Mouse (Mus musculus) hindbrain, embryonic 10.5 days (tissue): ENCODE measurements around the gene Psmd11. TPM values are rescaled to one million over a fixed set of nuclear protein-coding genes. Genes with fewer than 3 reads are reported as not detected.

ENCODE experiments used
- DNase-seq: peaks from one replicate; pipeline ENCODE4 v3.0.0-alpha.2; 2017; ENCODE audit warnings: low spot score
- H3K27ac ChIP-seq: fragments of 300-500 bp; sonication (generic); 2 replicates; pipeline ENCODE4 v1.5.1; 2016; ENCODE audit warnings: mild to moderate bottlenecking, moderate library complexity
- H3K27me3 ChIP-seq: fragments of 300-500 bp; sonication (generic); 2 replicates; pipeline ENCODE4 v1.6.1; 2016; ENCODE audit warnings: mild to moderate bottlenecking; ENCODE audit not compliant: poor library complexity, insufficient read depth, severe bottlenecking
- H3K36me3 ChIP-seq: fragments of 300-500 bp; sonication (generic); 2 replicates; pipeline ENCODE4 v1.6.1; 2016; ENCODE audit warnings: mild to moderate bottlenecking, moderate library complexity
- H3K4me1 ChIP-seq: fragments of 300-500 bp; sonication (generic); replicated peaks from 2 replicates; pipeline ENCODE4 v1.6.1; 2016; ENCODE audit warnings: mild to moderate bottlenecking
- H3K4me3 ChIP-seq: fragments of 300-500 bp; sonication (generic); 2 replicates; pipeline ENCODE4 v1.5.1; 2016; ENCODE audit warnings: mild to moderate bottlenecking, moderate library complexity
- H3K9me3 ChIP-seq: fragments of 300-500 bp; sonication (generic); 2 replicates; pipeline ENCODE4 v1.6.1; 2016; ENCODE audit warnings: mild to moderate bottlenecking, moderate library complexity
- WGBS: fragments of 180-500 bp; shearing (Covaris S2); methylation state at CpG from one replicate; pipeline ENCODE4 v1.1.7; 2016; 5-methylcytosine and 5-hydroxymethylcytosine counted together
- polyA plus RNA-seq: library from polyadenylated mRNA; unstranded; fragments of >200 nt; fragmentation: Nextera tagmentation; extraction: Ambion mirVana; gene quantifications from 2 replicates; pipeline ENCODE4 v1.2.1, GENCODE M21; 2016

Gene Psmd11
- polyA plus RNA-seq, 1 experiment from 2014 or later, result 344 TPM

DNA sequence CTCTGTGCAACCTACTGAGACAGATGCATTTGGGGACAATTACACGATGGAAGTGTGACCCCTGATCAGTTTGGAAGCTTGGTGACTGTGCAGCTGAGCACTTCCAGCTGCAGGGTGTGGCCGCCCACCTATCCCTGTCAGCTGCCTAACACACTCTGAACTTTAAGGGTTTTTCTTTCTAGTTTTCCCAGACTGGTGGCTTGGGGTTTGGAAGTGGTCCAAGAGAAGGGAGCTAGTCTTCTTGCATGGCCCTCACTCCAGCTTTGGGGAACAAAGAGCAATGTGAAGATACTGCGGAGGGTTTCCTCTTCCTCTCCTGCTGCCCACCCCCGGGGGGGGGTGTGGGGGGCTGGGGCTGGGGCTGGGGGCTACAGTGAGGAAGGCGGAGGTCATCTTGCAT lies 51.0 kb downstream of the Psmd11 start:
- Histone ChIP-seq H3K27me3 (peaks cover 68% of the 10 kb centered on the region), H3K4me3 (peak overlapping the region; percentile 68), H3K4me1 (peaks cover 76% of the 10 kb centered on the region), H3K27ac (peak overlapping the region; percentile 92), H3K9me3 (no peaks in the 10 kb centered on the region), H3K36me3 (peaks cover 32% of the 10 kb centered on the region)
- WGBS, result 74% methylated on average over 5 of the region's 5 CpGs
- DNase-seq, result no peak

DNA sequence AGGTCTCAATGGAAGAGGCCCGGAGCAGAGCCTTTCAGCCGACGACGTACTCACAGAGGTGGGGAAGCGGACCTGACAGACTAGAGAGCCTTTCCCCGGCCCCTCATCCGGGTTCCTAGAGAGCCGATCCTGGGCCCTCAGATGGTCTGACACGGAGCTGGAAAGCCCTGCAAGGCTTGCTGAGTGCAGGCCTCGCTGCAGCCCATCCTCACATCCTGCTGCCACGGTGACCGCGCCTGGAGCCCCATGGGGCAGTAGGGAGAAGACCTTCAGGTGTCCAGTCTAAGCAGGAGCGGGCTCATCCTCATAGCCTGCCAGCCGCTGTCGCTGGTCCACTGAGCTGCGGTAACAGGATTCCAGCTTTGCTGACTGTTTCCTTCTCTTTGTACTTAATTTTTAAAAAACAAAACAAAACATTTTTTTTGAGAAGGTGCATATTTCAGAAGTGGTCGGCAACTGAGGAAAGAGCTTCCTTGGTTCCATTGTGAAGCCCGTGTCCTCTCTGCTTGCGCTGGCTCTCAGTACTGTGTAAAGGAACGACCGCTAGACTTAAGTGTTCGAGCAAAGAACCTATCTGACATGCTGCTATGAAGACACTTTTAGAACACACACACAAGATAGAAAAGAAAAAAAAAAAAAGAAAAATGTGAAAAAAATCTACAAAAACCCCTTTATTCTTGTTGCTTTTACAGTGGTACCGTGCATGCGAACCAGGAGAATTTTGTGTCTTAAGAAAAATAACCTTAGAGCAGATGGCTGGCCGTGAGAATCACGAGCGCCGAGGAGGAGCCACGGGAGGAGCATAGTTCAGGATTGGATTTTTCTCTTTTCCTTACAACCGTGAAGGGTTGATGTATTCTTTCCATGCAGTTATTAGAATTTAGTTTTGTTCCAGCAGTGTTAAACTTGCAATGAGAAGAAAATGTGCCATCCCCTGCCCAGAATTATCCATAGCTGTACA lies 51.8 kb downstream of the Psmd11 start:
- Histone ChIP-seq H3K4me3 (peak overlapping the region; percentile 68), H3K27ac (peak overlapping the region; percentile 92), H3K4me1 (peaks cover 80% of the 10 kb centered on the region), H3K36me3 (peaks cover 25% of the 10 kb centered on the region), H3K27me3 (peaks cover 66% of the 10 kb centered on the region), H3K9me3 (no peaks in the 10 kb centered on the region)
- DNase-seq, result no peak
- 79% methylated on average over 31 of the region's 31 CpGs for WGBS

DNA sequence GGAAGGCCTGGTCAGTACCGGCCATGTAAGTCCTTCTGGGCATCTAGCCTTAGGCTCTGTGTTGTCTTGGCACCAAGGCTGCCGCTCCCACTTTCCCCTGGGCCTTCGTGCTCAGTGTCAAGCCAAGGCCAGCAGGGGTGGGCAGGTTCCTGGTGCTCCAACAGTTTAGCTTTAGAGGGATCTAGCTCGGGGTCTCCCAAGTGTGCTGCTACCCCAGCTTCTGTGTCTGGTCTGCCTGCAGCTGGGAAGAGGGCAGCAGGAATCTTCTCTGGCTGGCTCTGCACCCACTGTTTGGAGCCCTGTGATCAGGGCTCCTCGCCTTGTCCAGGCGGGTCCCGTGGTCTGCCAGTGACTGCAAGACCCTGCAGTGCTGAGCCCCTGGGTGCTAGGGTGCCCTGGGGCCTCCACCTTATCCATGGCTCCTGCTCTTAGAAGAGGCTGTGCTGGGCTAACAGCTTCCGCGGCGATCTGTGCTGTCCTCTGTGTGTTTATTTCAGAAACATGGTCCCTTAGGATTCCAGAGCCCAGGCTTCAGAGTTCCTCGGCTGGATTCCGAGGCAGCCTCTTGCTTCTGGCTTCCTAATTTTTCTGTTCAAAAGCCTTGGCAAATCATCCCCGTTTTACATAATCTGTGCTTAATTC lies 53.1 kb downstream of the Psmd11 start:
- Histone ChIP-seq H3K9me3 (no peaks in the 10 kb centered on the region), H3K27ac (no peak overlapping the region), H3K4me3 (peak overlapping the region; percentile 24; the same call in 1 of the 2 replicates), H3K36me3 (peaks cover 25% of the 10 kb centered on the region), H3K4me1 (peaks cover 80% of the 10 kb centered on the region), H3K27me3 (peaks cover 58% of the 10 kb centered on the region)
- DNase-seq, result no peak
- 78% methylated on average over 13 of the region's 13 CpGs for WGBS

DNA sequence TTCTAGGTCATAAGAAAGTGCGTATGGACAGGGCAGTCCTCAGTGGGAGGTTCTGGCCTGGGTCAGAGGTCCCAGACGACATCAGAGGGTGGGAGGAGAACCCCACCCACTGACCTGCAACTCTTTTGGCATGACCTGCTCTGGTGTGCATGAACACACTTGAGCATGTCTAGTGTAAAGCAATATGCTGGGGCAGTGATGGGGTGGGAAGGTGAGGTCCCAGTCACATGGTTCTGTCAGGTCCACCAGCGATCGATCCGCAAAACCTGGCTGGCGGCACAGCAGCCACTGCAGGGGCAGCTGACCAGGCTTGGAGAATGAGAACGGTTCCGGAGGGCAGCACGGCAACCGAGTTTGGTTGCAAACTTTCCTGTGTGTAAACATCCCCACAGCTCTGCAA lies 53.9 kb downstream of the Psmd11 start:
- WGBS, result 73% methylated on average over 10 of the region's 10 CpGs
- peaks cover 78% of the 10 kb centered on the region for H3K4me1 ChIP-seq

DNA sequence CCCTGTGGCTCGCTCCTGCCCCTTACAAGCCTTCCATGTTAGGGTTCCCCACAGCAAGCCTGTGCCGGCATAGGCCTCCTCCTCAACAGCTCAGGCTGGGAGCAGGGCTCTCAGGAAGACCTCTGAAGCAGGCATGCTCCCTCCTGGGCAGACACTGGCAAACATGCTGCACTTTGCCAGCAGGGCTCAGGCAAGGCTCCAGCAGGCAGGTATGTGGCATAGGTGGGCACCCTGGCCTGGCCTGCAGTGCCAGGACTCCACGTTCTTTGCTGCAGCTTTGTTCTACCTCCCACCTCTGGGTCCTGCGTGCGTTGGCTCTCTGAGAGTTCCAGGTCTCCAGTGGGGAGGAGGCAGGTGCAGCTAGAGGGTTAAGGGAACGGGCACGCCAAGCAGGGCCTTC lies 54.5 kb downstream of the Psmd11 start:
- peaks cover 24% of the 10 kb centered on the region for H3K36me3 ChIP-seq
- no peak overlapping the region for H3K4me3 ChIP-seq
- DNase-seq, result no peak
- peaks cover 77% of the 10 kb centered on the region for H3K4me1 ChIP-seq
- H3K27ac ChIP-seq, result no peak overlapping the region
- WGBS, result 88% methylated on average over 7 of the region's 7 CpGs
- no peaks in the 10 kb centered on the region for H3K9me3 ChIP-seq
- H3K27me3 ChIP-seq, result peaks cover 55% of the 10 kb centered on the region

More for the DNA sequence above, 53.9 kb downstream of the Psmd11 start:
- H3K9me3 ChIP-seq, result no peaks in the 10 kb centered on the region
- H3K36me3 ChIP-seq, result peaks cover 25% of the 10 kb centered on the region
- DNase-seq, result no peak
- H3K27ac ChIP-seq, result no peak overlapping the region
- no peak overlapping the region for H3K4me3 ChIP-seq
- H3K27me3 ChIP-seq, result peaks cover 58% of the 10 kb centered on the region

DNA sequence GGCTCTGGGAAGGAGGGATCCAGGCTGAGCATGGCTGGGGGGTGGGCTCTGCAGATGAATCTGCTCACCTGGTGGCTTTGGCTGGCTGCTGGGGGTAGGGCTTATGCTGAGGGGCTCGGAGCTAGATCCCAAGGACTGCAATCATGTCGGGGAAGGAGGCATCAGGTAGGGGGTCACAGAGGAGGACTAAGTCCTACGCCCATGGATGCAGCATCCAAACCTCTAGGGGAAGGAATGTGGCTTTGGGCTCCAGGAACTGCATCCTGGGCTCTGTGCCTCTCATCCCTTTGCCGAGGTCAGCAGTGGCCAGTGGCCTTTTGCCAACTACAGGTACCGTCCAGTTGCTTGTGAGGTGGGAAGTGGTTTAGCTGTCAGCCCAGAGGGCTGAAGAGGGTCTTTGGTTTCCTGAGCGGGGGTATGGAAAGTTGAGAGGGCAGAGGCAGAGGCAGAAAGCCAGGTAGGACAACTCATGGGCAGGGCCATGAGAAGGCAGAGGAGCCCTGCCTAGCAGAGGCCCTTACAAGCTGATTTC lies 55.2 kb downstream of the Psmd11 start:
- Histone ChIP-seq H3K36me3 (peaks cover 19% of the 10 kb centered on the region), H3K9me3 (no peaks in the 10 kb centered on the region), H3K4me1 (peaks cover 77% of the 10 kb centered on the region), H3K4me3 (no peak overlapping the region), H3K27me3 (peaks cover 50% of the 10 kb centered on the region), H3K27ac (peak overlapping the region; percentile 31; the same call in 1 of the 2 replicates)
- no peak for DNase-seq
- 76% methylated on average over 6 of the region's 6 CpGs for WGBS

DNA sequence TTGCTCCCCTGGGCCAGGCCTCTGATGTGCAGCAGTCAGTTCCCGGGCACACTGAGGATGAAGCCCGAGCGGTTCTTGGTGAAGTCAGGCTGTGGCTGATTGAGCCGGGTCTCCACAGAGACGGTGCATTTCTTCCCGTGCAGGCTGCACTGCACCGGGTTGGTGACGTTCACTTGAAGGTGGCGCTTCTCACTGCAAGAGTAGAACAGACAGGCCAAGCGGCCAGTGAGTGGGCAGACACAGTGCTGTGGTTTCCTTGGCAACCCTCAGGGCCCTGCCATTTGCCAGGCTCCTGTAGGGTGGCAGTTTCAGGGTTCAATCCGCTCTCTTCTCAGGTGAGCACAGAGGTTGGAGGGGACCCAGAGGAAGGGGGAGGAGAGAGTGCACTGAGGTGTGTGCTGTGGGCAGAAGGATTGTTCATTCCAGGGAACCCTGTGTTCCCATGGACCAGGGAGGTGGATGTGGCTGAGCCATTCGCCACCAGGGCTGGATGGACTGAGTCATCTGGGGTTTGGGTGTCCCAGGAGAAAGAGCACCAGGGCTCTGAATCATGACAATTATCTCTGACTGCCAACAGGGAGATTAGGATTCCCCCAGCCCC lies 55.9 kb downstream of the Psmd11 start:
- Histone ChIP-seq H3K36me3 (peaks cover 13% of the 10 kb centered on the region), H3K27me3 (peaks cover 44% of the 10 kb centered on the region), H3K4me1 (peaks cover 77% of the 10 kb centered on the region), H3K4me3 (0 out of 2 replicates have a peak overlapping the region, but pooled peaks have one; percentile 2), H3K27ac (peak overlapping the region; percentile 31; the same call in 1 of the 2 replicates), H3K9me3 (no peaks in the 10 kb centered on the region)
- no peak for DNase-seq
- 37% methylated on average over 12 of the region's 12 CpGs for WGBS

DNA sequence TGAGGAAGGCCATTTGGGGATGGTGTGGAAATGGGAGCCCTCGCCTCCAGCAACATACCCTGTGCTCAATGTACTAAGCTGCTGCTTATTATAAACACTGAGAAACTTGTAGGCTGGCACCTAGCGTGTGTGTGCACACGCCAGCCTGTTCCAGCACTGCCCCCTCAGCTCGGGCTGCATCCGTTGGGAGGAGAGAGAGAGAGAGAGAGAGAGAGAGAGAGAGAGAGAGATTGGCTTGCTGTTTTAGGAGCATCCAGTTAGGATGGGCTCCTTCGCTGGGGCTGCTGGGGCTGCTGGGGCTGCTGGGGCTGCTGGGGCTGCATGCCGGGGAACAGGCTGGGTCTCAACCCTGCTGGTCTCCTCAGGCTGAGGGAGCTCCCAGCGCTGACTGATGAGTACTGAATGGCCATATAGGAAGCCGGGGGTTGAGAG lies 56.7 kb downstream of the Psmd11 start:
- no peak overlapping the region for H3K27ac ChIP-seq
- H3K27me3 ChIP-seq, result peaks cover 36% of the 10 kb centered on the region
- H3K4me3 ChIP-seq, result no peak overlapping the region
- WGBS, result 84% methylated on average over 9 of the region's 9 CpGs
- peaks cover 78% of the 10 kb centered on the region for H3K4me1 ChIP-seq
- peaks cover 5% of the 10 kb centered on the region; the same call in 1 of the 2 replicates for H3K36me3 ChIP-seq
- DNase-seq, result no peak
- no peaks in the 10 kb centered on the region for H3K9me3 ChIP-seq

DNA sequence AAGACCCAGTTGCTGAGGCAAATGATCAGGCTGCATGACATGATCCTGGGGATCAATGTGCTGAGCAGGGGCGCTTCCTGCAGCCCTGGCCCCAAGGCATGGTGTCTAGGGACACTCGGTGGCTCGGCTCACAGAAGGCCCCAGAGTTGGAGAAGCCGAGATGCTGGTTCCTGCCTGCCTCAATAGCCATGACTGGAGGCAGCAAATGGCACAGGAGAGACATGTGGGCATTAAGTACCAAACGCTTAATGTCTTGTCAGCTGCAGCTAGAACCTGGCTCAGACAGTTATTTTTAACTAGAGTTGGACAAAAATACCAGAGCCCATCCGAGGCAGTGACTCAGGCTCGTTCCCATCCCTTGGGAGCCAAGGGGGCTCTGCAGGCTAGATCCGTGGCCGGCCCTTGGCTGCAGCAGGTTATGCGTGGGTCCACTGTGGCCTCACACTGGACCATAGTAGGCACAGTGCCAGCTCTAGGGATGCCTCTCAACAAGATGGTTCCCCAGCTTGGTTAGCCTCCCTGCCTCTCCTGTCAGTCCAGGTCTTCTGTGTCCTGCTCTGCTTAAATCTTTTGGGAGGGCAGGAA lies 57.3 kb downstream of the Psmd11 start:
- Histone ChIP-seq H3K36me3 (no peaks in the 10 kb centered on the region), H3K27me3 (peaks cover 35% of the 10 kb centered on the region), H3K4me1 (peaks cover 83% of the 10 kb centered on the region), H3K27ac (no peak overlapping the region), H3K4me3 (no peak overlapping the region), H3K9me3 (no peaks in the 10 kb centered on the region)
- DNase-seq, result no peak
- WGBS, result 84% methylated on average over 10 of the region's 10 CpGs

DNA sequence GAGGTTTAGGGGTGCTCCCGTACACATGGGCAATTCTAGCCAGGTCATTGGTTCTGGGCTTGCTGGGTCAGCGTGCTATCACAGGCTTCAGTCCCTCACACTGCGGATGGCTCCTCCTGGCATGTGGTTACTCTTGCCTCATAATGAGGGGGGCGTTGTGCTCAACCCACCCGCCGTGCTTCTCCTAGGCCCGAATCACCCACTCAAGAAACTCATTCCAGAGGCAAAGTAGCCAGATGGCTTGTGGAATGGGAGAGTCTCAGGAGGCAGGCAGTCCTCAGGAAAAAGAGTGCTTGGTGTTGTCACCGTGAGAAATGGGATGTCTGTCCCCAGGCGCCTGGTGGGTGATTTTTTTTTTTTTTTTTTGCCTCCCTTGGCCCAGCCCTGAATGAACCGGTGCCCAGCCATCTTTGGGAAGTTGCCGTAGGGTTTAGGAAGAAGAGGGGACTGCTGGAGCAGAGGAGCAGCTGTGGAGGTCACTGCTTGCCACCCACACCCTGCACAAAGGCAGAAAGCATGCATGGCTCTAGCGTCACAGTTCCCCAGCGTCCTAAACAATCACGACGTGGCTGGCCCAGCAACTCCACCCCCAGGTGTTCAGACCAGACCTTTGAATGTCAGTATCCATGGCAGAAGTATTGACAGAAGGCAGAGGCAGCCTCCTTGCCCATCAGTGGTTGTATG lies 59.6 kb downstream of the Psmd11 start:
- H3K27me3 ChIP-seq, result peaks cover 23% of the 10 kb centered on the region
- H3K36me3 ChIP-seq, result no peaks in the 10 kb centered on the region
- no peak overlapping the region for H3K4me3 ChIP-seq
- H3K4me1 ChIP-seq, result peaks cover 69% of the 10 kb centered on the region
- WGBS, result 70% methylated on average over 15 of the region's 15 CpGs
- DNase-seq, result no peak
- H3K27ac ChIP-seq, result peak overlapping the region; percentile 10; the same call in 1 of the 2 replicates
- H3K9me3 ChIP-seq, result no peaks in the 10 kb centered on the region

DNA sequence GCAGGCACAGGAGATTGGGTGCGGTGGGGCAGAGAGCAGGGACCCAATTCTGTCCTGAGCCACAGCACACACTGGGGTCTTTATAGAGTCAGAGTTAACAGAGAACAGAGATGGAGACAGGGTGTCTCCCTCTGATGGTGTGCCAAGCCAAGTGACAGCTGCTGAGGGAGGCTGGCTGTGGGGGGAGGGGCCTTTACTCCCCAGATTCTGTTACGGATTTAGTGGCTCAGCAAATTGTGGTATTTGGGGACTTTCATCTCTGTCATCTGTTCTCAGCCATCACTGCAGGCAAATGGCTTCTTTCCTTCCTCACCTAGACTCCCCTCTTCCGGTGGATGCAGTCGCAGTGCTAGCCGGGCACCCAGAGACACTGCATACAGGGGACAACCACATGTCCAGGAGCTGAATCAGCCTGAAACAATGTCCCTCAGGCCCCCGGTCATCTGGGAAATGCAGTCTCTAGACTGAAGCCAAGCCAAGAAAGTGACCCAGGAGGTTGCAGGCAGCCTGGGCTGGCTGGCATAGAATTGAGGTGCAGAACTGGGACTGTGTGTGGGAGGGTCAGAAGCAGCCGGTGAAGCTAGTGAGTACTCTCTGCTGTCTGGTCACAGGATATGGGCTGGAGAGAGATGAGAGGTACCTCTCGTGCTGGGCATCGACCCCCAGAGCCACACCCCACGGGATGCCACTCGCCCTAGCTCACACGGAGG lies 60.9 kb downstream of the Psmd11 start:
- 56% methylated on average over 12 of the region's 12 CpGs for WGBS
- DNase-seq, result no peak
- Histone ChIP-seq H3K4me1 (peaks cover 57% of the 10 kb centered on the region), H3K36me3 (no peaks in the 10 kb centered on the region), H3K27ac (peak overlapping the region; percentile 71), H3K27me3 (peaks cover 11% of the 10 kb centered on the region; the same call in 1 of the 2 replicates), H3K9me3 (no peaks in the 10 kb centered on the region), H3K4me3 (no peak overlapping the region)
